Mouse (Mus musculus) liver, adult 2 months (tissue): Measurements from ENCODE around the gene Chchd1.

Source experiments
- CTCF ChIP-seq: fragments of 200-500 bp; IDR thresholded peaks from 2 replicates; pipeline ENCODE4 v1.5.1; 2011; ENCODE audit warnings: low read depth, low read length, control low read depth
- POLR2A ChIP-seq: fragments of 200-500 bp; IDR thresholded peaks from 2 replicates; pipeline ENCODE4 v1.6.1; 2011; ENCODE audit warnings: low read length, control low read depth; ENCODE audit not compliant: insufficient read depth; ENCODE audit errors: extremely low read depth

DNA sequence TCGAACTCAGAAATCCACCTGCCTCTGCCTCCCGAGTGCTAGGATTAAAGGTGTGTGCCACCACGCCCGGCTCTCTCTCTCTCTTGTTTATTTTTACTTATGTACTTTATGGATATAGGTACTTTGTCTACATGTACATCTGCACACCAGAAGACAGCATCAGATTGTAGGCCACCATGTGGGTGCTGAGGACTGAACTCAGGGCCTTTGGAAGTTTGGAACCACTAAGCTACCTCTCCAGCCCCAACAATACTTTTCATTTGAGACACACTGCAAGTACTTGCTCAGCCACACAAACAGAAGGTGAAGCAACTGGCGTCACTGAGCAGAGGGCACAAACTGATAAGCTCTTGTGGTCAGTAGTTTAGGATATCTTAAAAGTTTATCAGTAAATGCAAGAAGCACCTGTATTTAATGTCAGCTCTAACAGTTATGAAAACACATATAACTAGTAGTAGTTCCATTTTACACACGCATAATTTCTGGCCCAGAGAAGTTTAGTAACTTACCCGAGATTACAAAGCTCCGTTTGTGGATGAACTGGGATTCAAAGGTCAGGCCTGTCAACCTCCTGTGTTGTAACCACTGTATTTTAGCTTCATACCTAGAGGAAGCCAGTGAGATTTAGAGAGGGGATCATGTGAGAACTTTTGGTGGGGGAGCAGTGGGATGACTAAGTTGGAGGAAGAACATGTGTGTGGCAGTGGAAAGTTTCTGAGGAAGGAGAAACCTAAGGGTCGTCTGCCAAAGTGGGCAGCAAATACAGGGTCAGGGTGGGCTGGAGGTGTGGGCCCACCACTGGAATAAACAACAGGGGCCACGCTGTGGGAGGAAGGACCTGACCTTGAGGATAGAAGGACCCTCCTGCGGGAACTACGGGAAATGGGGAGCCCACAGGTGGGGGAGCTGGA, 30.5 kb downstream of the Chchd1 start:
- TF ChIP-seq POLR2A (no peak), CTCF (no peak)
